Mouse (Mus musculus): ENCODE measurements at regions not wholly inside any gene's neighbourhood (a gene's known extent, or its start where the extent isn't known, plus 50 kb on each side); places are given as distances from the start of the nearest gene placed in this dataset.

GRCm38 (mm10) chr9:41765816-41766532, 358.1 kb downstream of the Sorl1 start:
- 88% methylated on average over 6 of the region's 6 CpGs for WGBS
- no peak overlapping the region for H3K4me3 ChIP-seq (ENCODE audit: low read depth, low read length)
- no peaks in the 10 kb centered on the region for H3K27me3 ChIP-seq (ENCODE audit: control insufficient read depth, insufficient read depth, low read length)
- no peaks in the 10 kb centered on the region for H3K36me3 ChIP-seq (ENCODE audit: control insufficient read depth, insufficient read depth, low read length)
- no peak for ATAC-seq (ENCODE audit: insufficient read depth, low FRiP score, low TSS enrichment)
- no peak for DNase-seq (ENCODE audit: low spot score)
- no peak overlapping the region for H3K27ac ChIP-seq (ENCODE audit: low read depth, low read length)
- no peak overlapping the region for H3K4me2 ChIP-seq (ENCODE audit: low read depth)
- H3K9ac ChIP-seq (ENCODE audit: low read length), result no peak overlapping the region
- H3K4me1 ChIP-seq (ENCODE audit: control insufficient read depth, insufficient read depth, low read length), result no peaks in the 10 kb centered on the region
- H3K9me3 ChIP-seq (ENCODE audit: control insufficient read depth, low read length), result 0 out of 2 replicates have a peak, but pooled peaks cover 2% of the 10 kb centered on the region

GRCm38 (mm10) chr9:41761050-41761576, 363.0 kb downstream of the Sorl1 start:
- DNase-seq (ENCODE audit: low spot score), result no peak
- WGBS, result 76% methylated on average over 3 of the region's 3 CpGs
- peak; percentile 38; the same call in 1 of the 2 replicates for ATAC-seq (ENCODE audit: insufficient read depth, low FRiP score, low TSS enrichment)

GRCm38 (mm10) chr9:41754434-41755002, 369.6 kb downstream of the Sorl1 start:
- Histone ChIP-seq H3K4me3 (ENCODE audit: low read depth, low read length) (no peak overlapping the region), H3K4me2 (ENCODE audit: low read depth) (no peak overlapping the region), H3K27ac (ENCODE audit: low read depth, low read length) (no peak overlapping the region), H3K36me3 (ENCODE audit: control insufficient read depth, insufficient read depth, low read length) (no peaks in the 10 kb centered on the region), H3K27me3 (ENCODE audit: control insufficient read depth, insufficient read depth, low read length) (no peaks in the 10 kb centered on the region), H3K9me3 (ENCODE audit: control insufficient read depth, low read length) (no peaks in the 10 kb centered on the region), H3K4me1 (ENCODE audit: control insufficient read depth, insufficient read depth, low read length) (no peaks in the 10 kb centered on the region), H3K9ac (ENCODE audit: low read length) (no peak overlapping the region)
- DNase-seq (ENCODE audit: low spot score) (no peak), ATAC-seq (ENCODE audit: insufficient read depth, low FRiP score, low TSS enrichment) (no peak)
- 76% methylated on average over 6 of the region's 6 CpGs for WGBS

More at GRCm38 (mm10) chr9:41761050-41761576, 363.0 kb downstream of the Sorl1 start:
- H3K9ac ChIP-seq (ENCODE audit: low read length), result no peak overlapping the region
- no peaks in the 10 kb centered on the region for H3K4me1 ChIP-seq (ENCODE audit: control insufficient read depth, insufficient read depth, low read length)
- no peaks in the 10 kb centered on the region for H3K36me3 ChIP-seq (ENCODE audit: control insufficient read depth, insufficient read depth, low read length)
- no peaks in the 10 kb centered on the region for H3K9me3 ChIP-seq (ENCODE audit: control insufficient read depth, low read length)
- no peak overlapping the region for H3K4me2 ChIP-seq (ENCODE audit: low read depth)
- H3K27me3 ChIP-seq (ENCODE audit: control insufficient read depth, insufficient read depth, low read length), result no peaks in the 10 kb centered on the region
- no peak overlapping the region for H3K4me3 ChIP-seq (ENCODE audit: low read depth, low read length)
- H3K27ac ChIP-seq (ENCODE audit: low read depth, low read length), result no peak overlapping the region

GRCm38 (mm10) chr9:41745979-41746647, 378.0 kb downstream of the Sorl1 start:
- DNase-seq (ENCODE audit: low spot score), result no peak
- H3K4me1 ChIP-seq (ENCODE audit: control insufficient read depth, insufficient read depth, low read length), result no peaks in the 10 kb centered on the region
- H3K9me3 ChIP-seq (ENCODE audit: control insufficient read depth, low read length), result no peaks in the 10 kb centered on the region
- no peak overlapping the region for H3K9ac ChIP-seq (ENCODE audit: low read length)
- H3K27ac ChIP-seq (ENCODE audit: low read depth, low read length), result no peak overlapping the region
- H3K4me3 ChIP-seq (ENCODE audit: low read depth, low read length), result no peak overlapping the region
- WGBS, result 87% methylated on average over 5 of the region's 5 CpGs
- no peaks in the 10 kb centered on the region for H3K36me3 ChIP-seq (ENCODE audit: control insufficient read depth, insufficient read depth, low read length)
- H3K27me3 ChIP-seq (ENCODE audit: control insufficient read depth, insufficient read depth, low read length), result no peaks in the 10 kb centered on the region
- no peak for ATAC-seq (ENCODE audit: insufficient read depth, low FRiP score, low TSS enrichment)
- H3K4me2 ChIP-seq (ENCODE audit: low read depth), result no peak overlapping the region

- Histone ChIP-seq H3K27ac (ENCODE audit: low read depth, low read length) (no peak overlapping the region), H3K9ac (ENCODE audit: low read length) (no peak overlapping the region), H3K4me2 (ENCODE audit: low read depth) (no peak overlapping the region), H3K27me3 (ENCODE audit: control insufficient read depth, insufficient read depth, low read length) (no peaks in the 10 kb centered on the region), H3K4me3 (ENCODE audit: low read depth, low read length) (no peak overlapping the region), H3K36me3 (ENCODE audit: control insufficient read depth, insufficient read depth, low read length) (no peaks in the 10 kb centered on the region), H3K9me3 (ENCODE audit: control insufficient read depth, low read length) (no peaks in the 10 kb centered on the region), H3K4me1 (ENCODE audit: control insufficient read depth, insufficient read depth, low read length) (peaks cover 7% of the 10 kb centered on the region; the same call in 1 of the 2 replicates)
- DNase-seq (ENCODE audit: low spot score) (no peak), ATAC-seq (ENCODE audit: insufficient read depth, low FRiP score, low TSS enrichment) (no peak)
- WGBS, result 85% methylated on average over 5 of the region's 5 CpGs
These were observed 382.6 kb downstream of the Sorl1 start for GRCm38 (mm10) chr9:41741500-41741899.

- no peaks in the 10 kb centered on the region for H3K36me3 ChIP-seq (ENCODE audit: control insufficient read depth, insufficient read depth, low read length)
- H3K9me3 ChIP-seq (ENCODE audit: control insufficient read depth, low read length), result no peaks in the 10 kb centered on the region
- no peak overlapping the region for H3K4me2 ChIP-seq (ENCODE audit: low read depth)
- DNase-seq (ENCODE audit: low spot score) (no peak), ATAC-seq (ENCODE audit: insufficient read depth, low FRiP score, low TSS enrichment) (no peak)
- no peaks in the 10 kb centered on the region for H3K27me3 ChIP-seq (ENCODE audit: control insufficient read depth, insufficient read depth, low read length)
- no peak overlapping the region for H3K9ac ChIP-seq (ENCODE audit: low read length)
- WGBS, result 91% methylated on average over 8 of the region's 8 CpGs
- H3K4me1 ChIP-seq (ENCODE audit: control insufficient read depth, insufficient read depth, low read length), result peaks cover 8% of the 10 kb centered on the region; the same call in 1 of the 2 replicates
- no peak overlapping the region for H3K4me3 ChIP-seq (ENCODE audit: low read depth, low read length)
- no peak overlapping the region for H3K27ac ChIP-seq (ENCODE audit: low read depth, low read length)
These were observed 383.6 kb downstream of the Sorl1 start for GRCm38 (mm10) chr9:41740536-41740935.

- H3K9ac ChIP-seq (ENCODE audit: low read length), result no peak overlapping the region
- ATAC-seq (ENCODE audit: insufficient read depth, low FRiP score, low TSS enrichment) (no peak), DNase-seq (ENCODE audit: low spot score) (no peak)
- WGBS, result 48% methylated on average over 6 of the region's 6 CpGs
- H3K4me1 ChIP-seq (ENCODE audit: control insufficient read depth, insufficient read depth, low read length), result peaks cover 10% of the 10 kb centered on the region; the same call in 1 of the 2 replicates
- no peak overlapping the region for H3K4me3 ChIP-seq (ENCODE audit: low read depth, low read length)
- no peaks in the 10 kb centered on the region for H3K9me3 ChIP-seq (ENCODE audit: control insufficient read depth, low read length)
- peak overlapping the region; percentile 91 for H3K27ac ChIP-seq (ENCODE audit: low read depth, low read length)
- H3K4me2 ChIP-seq (ENCODE audit: low read depth), result no peak overlapping the region
- no peaks in the 10 kb centered on the region for H3K27me3 ChIP-seq (ENCODE audit: control insufficient read depth, insufficient read depth, low read length)
- no peaks in the 10 kb centered on the region for H3K36me3 ChIP-seq (ENCODE audit: control insufficient read depth, insufficient read depth, low read length)
These were observed 386.4 kb downstream of the Sorl1 start for GRCm38 (mm10) chr9:41737671-41738070.

- WGBS, result 12% methylated on average over 6 of the region's 6 CpGs
- peak; percentile 22 for ATAC-seq (ENCODE audit: insufficient read depth, low FRiP score, low TSS enrichment)
- no peaks in the 10 kb centered on the region for H3K36me3 ChIP-seq (ENCODE audit: control insufficient read depth, insufficient read depth, low read length)
- peak overlapping the region; percentile 50 for H3K4me2 ChIP-seq (ENCODE audit: low read depth)
- peaks cover 10% of the 10 kb centered on the region; the same call in 1 of the 2 replicates for H3K4me1 ChIP-seq (ENCODE audit: control insufficient read depth, insufficient read depth, low read length)
- DNase-seq (ENCODE audit: low spot score), result no peak
- H3K9ac ChIP-seq (ENCODE audit: low read length), result peak overlapping the region; percentile 62
- 0 out of 2 replicates have a peak overlapping the region, but pooled peaks have one; percentile 22 for H3K4me3 ChIP-seq (ENCODE audit: low read depth, low read length)
- peak overlapping the region; percentile 91 for H3K27ac ChIP-seq (ENCODE audit: low read depth, low read length)
- no peaks in the 10 kb centered on the region for H3K27me3 ChIP-seq (ENCODE audit: control insufficient read depth, insufficient read depth, low read length)
- no peaks in the 10 kb centered on the region for H3K9me3 ChIP-seq (ENCODE audit: control insufficient read depth, low read length)
These were observed 387.2 kb downstream of the Sorl1 start for GRCm38 (mm10) chr9:41736881-41737280.
